Mouse (Mus musculus) stomach, postnatal 0 days (tissue): ENCODE data around the gene Polr2a. TPM values are rescaled to one million over a fixed set of nuclear protein-coding genes. Genes with fewer than 3 reads are reported as not detected.
A peak's percentile ranks its signal among the peaks of the same experiment; 100 is the strongest.

Source experiments
- ATAC-seq: fragments of 200-750 bp; cut with Nextera tagmentation; 2 replicates; pipeline ENCODE4 v1.8.0; 2017; ENCODE audit not compliant: low FRiP score, low TSS enrichment
- DNase-seq: peaks from one replicate; pipeline ENCODE4 v3.0.0-alpha.2; 2016; ENCODE audit warnings: low spot score
- H3K27ac ChIP-seq: fragments of 300-500 bp; sonication (generic); replicated peaks from 2 replicates; pipeline ENCODE4 v1.5.1; 2014; ENCODE audit warnings: mild to moderate bottlenecking, control low read depth
- H3K27me3 ChIP-seq: fragments of 300-500 bp; sonication (generic); 2 replicates; pipeline ENCODE4 v1.6.1; 2014; ENCODE audit warnings: low read length; ENCODE audit not compliant: control insufficient read depth, insufficient read depth
- H3K36me3 ChIP-seq: fragments of 300-500 bp; sonication (generic); 2 replicates; pipeline ENCODE4 v1.6.1; 2014; ENCODE audit warnings: low read length, mixed read lengths; ENCODE audit not compliant: control insufficient read depth, insufficient read depth
- H3K4me1 ChIP-seq: fragments of 300-500 bp; sonication (generic); replicated peaks from 2 replicates; pipeline ENCODE4 v1.6.1; 2014; ENCODE audit warnings: antibody characterized with exemption; ENCODE audit not compliant: control insufficient read depth, insufficient read depth
- H3K4me2 ChIP-seq: fragments of 300-500 bp; sonication (generic); replicated peaks from 2 replicates; pipeline ENCODE4 v1.6.1; 2014; ENCODE audit warnings: low read depth, mild to moderate bottlenecking, control low read depth, moderate library complexity
- H3K4me3 ChIP-seq: fragments of 300-500 bp; sonication (generic); 2 replicates; pipeline ENCODE4 v1.5.1; 2014; ENCODE audit warnings: low read depth, low read length, control low read depth
- H3K9ac ChIP-seq: fragments of 300-500 bp; sonication (generic); 2 replicates; pipeline ENCODE4 v1.6.1; 2014; ENCODE audit warnings: mild to moderate bottlenecking, low read length, control low read depth, mixed read lengths
- H3K9me3 ChIP-seq: fragments of 300-500 bp; sonication (generic); 2 replicates; pipeline ENCODE4 v1.6.1; 2016; ENCODE audit warnings: low read length; ENCODE audit not compliant: control insufficient read depth
- CTCF ChIP-seq: IDR thresholded peaks from 2 replicates; pipeline ENCODE4 v1.5.1; 2016; ENCODE audit warnings: antibody characterized with exemption, low read depth, mild to moderate bottlenecking, moderate library complexity
- EP300 ChIP-seq: optimal IDR thresholded peaks from 2 replicates; pipeline ENCODE3; 2016; ENCODE audit warnings: antibody characterized with exemption
- WGBS: fragments of 180-500 bp; shearing (Covaris S2); extraction: QIAGEN DNeasy Blood & Tissue Kit; methylation state at CpG from one replicate; pipeline ENCODE4 v1.1.7; 2014; 5-methylcytosine and 5-hydroxymethylcytosine counted together
- polyA plus RNA-seq: library from polyadenylated mRNA; unstranded; fragments of >200 nt; fragmentation: Nextera tagmentation; extraction: Ambion mirVana; gene quantifications from 2 replicates; pipeline ENCODE4 v1.2.1, GENCODE M21; 2015

The Polr2a gene
- polyA plus RNA-seq, 1 experiment from 2014 or later = 7.9 TPM

- Histone ChIP-seq H3K4me1 (no peaks in the 10 kb centered on the region), H3K9ac (no peak overlapping the region), H3K4me3 (no peak overlapping the region), H3K4me2 (no peak overlapping the region), H3K27ac (no peak overlapping the region), H3K9me3 (no peaks in the 10 kb centered on the region), H3K27me3 (no peaks in the 10 kb centered on the region), H3K36me3 (no peaks in the 10 kb centered on the region; the same call in 1 of the 2 replicates)
- no peak for TF ChIP-seq CTCF
- TF ChIP-seq EP300 = no peak
- WGBS = 56% methylated on average over 7 of the region's 7 CpGs
- ATAC-seq (no peak), DNase-seq (no peak)
Measured at GRCm38 (mm10) chr11:69778985-69779384, 20.5 kb upstream of the Polr2a start.

- peak; percentile 9; the same call in 1 of the 2 replicates for ATAC-seq
- 70% methylated on average over 23 of the region's 23 CpGs for WGBS
- no peak for DNase-seq
Measured at GRCm38 (mm10) chr11:69778258-69778982, 20.0 kb upstream of the Polr2a start.

GRCm38 (mm10) chr11:69777504-69778257 lies 19.2 kb upstream of the Polr2a start:
- H3K36me3 ChIP-seq = no peaks in the 10 kb centered on the region; the same call in 1 of the 2 replicates
- no peaks in the 10 kb centered on the region for H3K27me3 ChIP-seq
- no peak overlapping the region; the same call in 1 of the 2 replicates for H3K9ac ChIP-seq
- H3K4me1 ChIP-seq = no peaks in the 10 kb centered on the region
- H3K4me2 ChIP-seq = no peak overlapping the region
- no peak for ATAC-seq
- DNase-seq = no peak
- no peak overlapping the region for H3K4me3 ChIP-seq
- WGBS = 73% methylated on average over 26 of the region's 26 CpGs
- no peak for TF ChIP-seq EP300
- TF ChIP-seq CTCF = no peak
- H3K9me3 ChIP-seq = no peaks in the 10 kb centered on the region
- no peak overlapping the region for H3K27ac ChIP-seq

More at GRCm38 (mm10) chr11:69778258-69778982, 20.0 kb upstream of the Polr2a start:
- Histone ChIP-seq H3K4me1 (no peaks in the 10 kb centered on the region), H3K9me3 (no peaks in the 10 kb centered on the region), H3K27ac (no peak overlapping the region), H3K4me3 (no peak overlapping the region), H3K36me3 (no peaks in the 10 kb centered on the region; the same call in 1 of the 2 replicates), H3K27me3 (no peaks in the 10 kb centered on the region), H3K4me2 (no peak overlapping the region), H3K9ac (no peak overlapping the region)
- TF ChIP-seq CTCF (no peak), EP300 (no peak)

- no peak overlapping the region for H3K4me2 ChIP-seq
- H3K9me3 ChIP-seq = no peaks in the 10 kb centered on the region
- ATAC-seq = no peak
- no peak for DNase-seq
- no peak overlapping the region for H3K4me3 ChIP-seq
- H3K4me1 ChIP-seq = no peaks in the 10 kb centered on the region
- WGBS = 78% methylated on average over 20 of the region's 20 CpGs
- TF ChIP-seq CTCF (no peak), EP300 (no peak)
- no peaks in the 10 kb centered on the region; the same call in 1 of the 2 replicates for H3K36me3 ChIP-seq
- H3K27me3 ChIP-seq = no peaks in the 10 kb centered on the region
- no peak overlapping the region for H3K27ac ChIP-seq
- no peak overlapping the region for H3K9ac ChIP-seq
Measured at GRCm38 (mm10) chr11:69776488-69776887, 18.1 kb upstream of the Polr2a start.

GRCm38 (mm10) chr11:69775716-69776115 lies 17.3 kb upstream of the Polr2a start:
- no peak overlapping the region for H3K9ac ChIP-seq
- no peak overlapping the region for H3K4me3 ChIP-seq
- H3K4me2 ChIP-seq = no peak overlapping the region
- no peaks in the 10 kb centered on the region for H3K27me3 ChIP-seq
- H3K9me3 ChIP-seq = no peaks in the 10 kb centered on the region
- ATAC-seq (0 out of 2 replicates have a peak, but pooled peaks have one; percentile 30), DNase-seq (no peak)
- 68% methylated on average over 10 of the region's 10 CpGs for whole genome bisulfite sequencing
- no peaks in the 10 kb centered on the region for H3K4me1 ChIP-seq
- TF ChIP-seq EP300 (no peak), CTCF (no peak)
- H3K27ac ChIP-seq = no peak overlapping the region
- H3K36me3 ChIP-seq = no peaks in the 10 kb centered on the region; the same call in 1 of the 2 replicates

- Histone ChIP-seq H3K4me2 (no peak overlapping the region), H3K36me3 (no peaks in the 10 kb centered on the region; the same call in 1 of the 2 replicates), H3K9me3 (no peaks in the 10 kb centered on the region), H3K9ac (no peak overlapping the region), H3K4me1 (no peaks in the 10 kb centered on the region), H3K27me3 (no peaks in the 10 kb centered on the region), H3K27ac (no peak overlapping the region), H3K4me3 (no peak overlapping the region)
- WGBS = 62% methylated on average over 5 of the region's 5 CpGs
- DNase-seq = no peak
- no peak for ATAC-seq
- TF ChIP-seq CTCF = no peak
Measured at GRCm38 (mm10) chr11:69774961-69775360, 16.5 kb upstream of the Polr2a start.
